ENCODE assay signal across 14 mouse cellular contexts in the genomic region with DNA sequence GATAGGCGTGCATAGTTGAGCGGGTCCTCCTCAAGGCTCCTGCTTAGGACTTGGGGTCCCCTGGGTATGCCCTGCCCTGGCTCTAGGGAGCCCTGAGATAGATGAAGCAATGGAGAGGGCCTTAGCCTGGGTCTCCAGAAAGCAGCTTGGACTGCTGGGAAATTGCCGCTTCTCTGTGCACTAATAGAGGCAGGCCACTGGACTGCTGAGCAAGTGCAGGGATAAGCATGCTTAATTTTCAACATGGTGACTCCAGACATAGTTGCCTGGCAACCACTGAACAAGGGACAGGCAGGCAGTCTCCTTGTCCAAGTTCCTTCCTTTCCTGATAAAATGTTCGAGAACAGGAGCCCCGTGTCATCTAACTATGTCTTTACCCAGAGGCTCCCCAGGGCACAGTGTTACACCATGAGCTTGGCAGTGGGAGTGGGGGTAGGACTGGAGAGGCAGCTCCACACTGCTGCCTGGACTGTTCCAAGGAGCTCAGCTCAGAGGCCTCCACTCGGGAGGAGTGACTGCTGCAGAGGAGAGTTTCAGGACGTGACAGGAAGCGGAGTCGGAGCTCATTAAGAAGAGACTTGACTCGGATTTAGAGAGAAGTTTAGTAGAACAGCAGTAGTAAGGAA.
A peak's percentile ranks its signal among the peaks of the same experiment; 100 is the strongest.
DNase-seq lines count a peak whose midpoint lies in the region; ATAC-seq lines count a peak whose summit lies in the region.
"Had no signal": no experiment of that assay in that cellular context is flagged by ENCODE, and none has a peak within 500 bp of the region (broad histone marks: within the 10 kb centered on the region; RNA-seq: fewer than 3 reads in every experiment).

No protein-coding gene starts in this region.

- peak; percentile 16 for DNase-seq in embryo, embryonic 10 days (ENCODE audit: low spot score)
- DNase-seq in embryo, embryonic 10.5 days (ENCODE audit: low spot score): no peak
- peak; percentile 1 to 2 for DNase-seq in heart, postnatal 10 days
- DNase-seq in heart, postnatal 4 days: no peak
- no peak for DNase-seq in thymus, adult 18-20 months
- DNase-seq in frontal cortex, postnatal 36 days (ENCODE audit: low spot score in 2 of 2): no peak
- DNase-seq in lung, postnatal 14 days: no peak
- DNase-seq: cerebellum, adult 18-20 months; kidney, adult 8-10 months; lung, adult 18-20 months; right cerebral cortex, postnatal 4 days had no signal

- H3K27me3 ChIP-seq in limb, embryonic 15.5 days: no peaks in the 10 kb centered on the region; the same call in 1 of the 2 replicates
- H3K27me3 ChIP-seq: heart, embryonic 13.5 days; megakaryocyte, embryonic 14.5 days had no signal

- 54% methylated on average over 10 of the region's 10 CpGs for WGBS in limb, embryonic 15.5 days

- no peak overlapping the region for H3K4me3 ChIP-seq in limb, embryonic 15.5 days
- H3K4me3 ChIP-seq: heart, embryonic 13.5 days; megakaryocyte, embryonic 14.5 days had no signal

- H3K9ac ChIP-seq in limb, embryonic 15.5 days: no peak overlapping the region
- H3K9ac ChIP-seq: heart, embryonic 13.5 days had no signal

- 0 out of 2 replicates have a peak overlapping the region, but pooled peaks have one; percentile 33 for H3K27ac ChIP-seq in limb, embryonic 15.5 days
- H3K27ac ChIP-seq: heart, embryonic 13.5 days had no signal

- no peaks in the 10 kb centered on the region for H3K9me3 ChIP-seq in limb, embryonic 15.5 days
- H3K9me3 ChIP-seq: heart, embryonic 13.5 days had no signal

- ATAC-seq in limb, embryonic 15.5 days (ENCODE audit: insufficient number of reproducible peaks, low FRiP score, low TSS enrichment, low read depth): no peak

- H3K36me3 ChIP-seq in limb, embryonic 15.5 days: no peaks in the 10 kb centered on the region
- H3K36me3 ChIP-seq: heart, embryonic 13.5 days had no signal

- H3K4me2 ChIP-seq in limb, embryonic 15.5 days: no peak overlapping the region
- H3K4me2 ChIP-seq: heart, embryonic 13.5 days had no signal

- peaks cover 13% of the 10 kb centered on the region for H3K4me1 ChIP-seq in limb, embryonic 15.5 days
- H3K4me1 ChIP-seq: megakaryocyte, embryonic 14.5 days had no signal

- intact Hi-C loops in heart, postnatal 10 days (cut with DNase I): no loop called here

Comparison
In these comparisons a context has a peak if more than half of its experiments do, and no peak if none do; other contexts are left out.
1. DNase-seq: peak in embryo, embryonic 10 days (single experiment) and heart, postnatal 10 days (2 of 2); none in embryo, embryonic 10.5 days (single experiment), heart, postnatal 4 days (single experiment), thymus, adult 18-20 months (0 of 2), frontal cortex, postnatal 36 days (0 of 2) and lung, postnatal 14 days (single experiment).